Mouse (Mus musculus): ENCODE results near the gene Isg20l2. TPM values are rescaled to one million over a fixed set of nuclear protein-coding genes. Genes with fewer than 3 reads are reported as not detected.
A peak's percentile ranks its signal among the peaks of the same experiment; 100 is the strongest.

Gene Isg20l2
- polyA plus RNA-seq, 1 experiment from 2014 or later = 38.5 TPM

- in situ Hi-C loops (cut with MboI; ENCODE audit: low pct_unique_long_range_greater_than_20kb) = no loop called here
- peak; percentile 65 for ATAC-seq
- no peaks in the 10 kb centered on the region for H3K27me3 ChIP-seq
- TF ChIP-seq CTCF (IDR thresholded peaks at IDR 0.05) = no peak
- POLR2A ChIA-PET = interaction anchor here (1.2 to 6.8 kb wide), 4 partner anchors 10 to 35 kb away, joined by 3 to 96 read pairs (median 6); no protein-coding TSS in a partner anchor
- CTCF ChIA-PET = interaction anchor here (1.0 to 18.9 kb wide), 16 partner anchors 10 to 200 kb away, joined by 3 to 437 read pairs (median 6); no protein-coding TSS in a partner anchor
- DNase-seq (ENCODE audit: low read depth, low spot score) = no peak
Observed at GRCm38 (mm10) chr3:87970939-87971488, 40.9 kb downstream of the Isg20l2 start, which contains the start of gene Nes. TSS of gene Nes (plus strand) at chr3:87971078.

- ChIA-PET CTCF (interaction anchor here (1.0 to 18.9 kb wide), 11 partner anchors 11 to 201 kb away, joined by 3 to 437 read pairs (median 7); no protein-coding TSS in a partner anchor), POLR2A (interaction anchor here (1.2 to 6.8 kb wide), 3 partner anchors 12 to 36 kb away, joined by 3 to 96 read pairs (median 7); no protein-coding TSS in a partner anchor)
- no peaks in the 10 kb centered on the region for H3K27me3 ChIP-seq
- DNase-seq (ENCODE audit: low read depth, low spot score) (no peak), ATAC-seq (peak; percentile 17)
- no peak for TF ChIP-seq CTCF (IDR thresholded peaks at IDR 0.05)
- in situ Hi-C loops (cut with MboI; ENCODE audit: low pct_unique_long_range_greater_than_20kb) = no loop called here
Observed at GRCm38 (mm10) chr3:87971489-87972202, 41.5 kb downstream of the Isg20l2 start.

DNA sequence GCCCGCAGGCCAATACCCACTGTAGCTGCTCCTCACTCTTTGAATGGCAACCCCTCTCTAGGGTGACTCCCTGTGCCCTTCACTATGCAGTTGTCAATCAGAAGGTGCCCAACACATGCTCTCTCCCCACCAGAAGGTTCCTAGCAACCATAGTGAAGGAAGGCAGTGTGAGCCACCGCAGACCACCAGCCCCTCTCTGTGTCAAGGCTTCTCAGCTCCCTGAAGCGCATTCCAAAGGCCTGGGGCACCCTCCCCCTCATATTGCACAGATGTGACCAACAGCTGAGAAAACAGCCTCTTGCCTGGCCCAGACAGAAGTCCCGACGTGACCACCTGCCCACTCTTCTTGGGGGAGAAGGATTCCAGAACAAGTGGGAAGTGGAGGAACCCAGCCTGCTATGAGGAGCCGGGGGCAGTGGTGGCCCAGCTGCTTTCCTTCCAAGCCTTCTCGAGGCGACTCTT lies 42.1 kb downstream of the Isg20l2 start:
- H3K27me3 ChIP-seq = no peaks in the 10 kb centered on the region
- ChIA-PET POLR2A (interaction anchor here (6.8 kb wide), 1 partner anchor 12 kb away, joined by 96 read pairs; no protein-coding TSS in a partner anchor), CTCF (interaction anchor here (1.4 to 18.9 kb wide), 6 partner anchors 12 to 201 kb away, joined by 3 to 437 read pairs (median 22); no protein-coding TSS in a partner anchor)
- TF ChIP-seq CTCF (IDR thresholded peaks at IDR 0.05) = no peak
- DNase-seq (ENCODE audit: low read depth, low spot score) (no peak), ATAC-seq (no peak)
- in situ Hi-C loops (cut with MboI; ENCODE audit: low pct_unique_long_range_greater_than_20kb) = no loop called here

DNA sequence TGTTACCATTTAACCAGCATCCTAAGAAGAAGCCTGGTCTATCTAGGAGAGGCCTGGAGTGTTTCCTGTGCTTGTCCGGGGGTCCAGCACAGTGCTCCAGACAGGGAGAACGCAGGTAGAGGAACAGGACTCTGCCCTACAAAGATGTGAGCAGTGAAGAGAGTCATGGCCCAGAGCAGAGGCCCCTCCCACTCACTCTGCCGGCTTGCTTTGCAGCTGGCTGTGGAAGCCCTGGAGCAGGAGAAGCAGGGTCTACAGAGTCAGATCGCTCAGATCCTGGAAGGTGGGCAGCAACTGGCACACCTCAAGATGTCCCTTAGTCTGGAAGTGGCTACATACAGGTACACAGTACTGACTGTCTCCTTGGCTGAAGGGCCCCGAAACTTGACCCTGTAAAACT lies 42.7 kb downstream of the Isg20l2 start:
- H3K27me3 ChIP-seq = no peaks in the 10 kb centered on the region
- CTCF ChIA-PET = interaction anchor here (1.9 to 18.9 kb wide), 3 partner anchors 12 to 97 kb away, joined by 6 to 437 read pairs (median 63); no protein-coding TSS in a partner anchor
- no peak for TF ChIP-seq CTCF (IDR thresholded peaks at IDR 0.05)
- ATAC-seq = no peak
- no peak for DNase-seq (ENCODE audit: low read depth, low spot score)
- in situ Hi-C loops (cut with MboI; ENCODE audit: low pct_unique_long_range_greater_than_20kb) = no loop called here
- POLR2A ChIA-PET = interaction anchor here (6.8 kb wide), 1 partner anchor 11 kb away, joined by 96 read pairs; no protein-coding TSS in a partner anchor

DNA sequence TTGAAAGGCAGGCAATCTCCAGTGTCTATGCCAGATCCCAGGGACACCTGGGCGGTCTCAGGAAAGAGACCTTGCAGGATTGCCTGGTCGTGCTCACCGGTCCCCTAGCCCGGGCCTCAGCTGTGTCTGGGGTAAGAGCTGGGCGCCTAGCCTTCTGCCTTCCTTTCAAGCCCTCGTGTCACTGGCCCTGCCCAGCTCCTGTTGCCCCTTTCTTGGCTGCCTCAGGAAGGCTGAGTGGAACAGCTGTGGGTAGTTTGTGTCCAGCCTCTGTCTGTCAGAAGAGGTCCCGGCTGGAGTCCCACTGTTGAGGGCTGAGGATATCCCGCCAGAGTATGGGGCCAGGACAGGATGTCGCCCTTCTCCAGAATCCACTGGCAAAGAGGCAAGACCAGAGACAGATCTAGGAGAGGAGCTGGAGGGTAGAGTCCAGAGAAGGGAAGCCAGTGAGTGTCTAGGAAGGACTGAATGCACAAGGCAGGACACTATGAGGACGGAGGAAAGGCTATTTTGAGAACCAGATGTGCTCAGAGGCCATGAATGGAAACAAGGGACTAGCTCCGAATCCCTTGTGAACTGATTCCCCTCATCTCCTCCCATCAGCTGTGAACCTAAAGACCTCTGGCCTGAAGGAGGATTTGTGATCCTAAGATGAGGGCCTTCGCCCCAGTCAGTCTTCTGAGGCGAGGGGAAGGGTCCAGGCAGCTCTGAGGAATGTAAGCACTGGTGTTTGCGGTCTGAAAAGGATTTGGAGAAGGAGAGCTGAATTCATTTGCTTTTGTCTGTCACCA lies 43.7 kb downstream of the Isg20l2 start:
- no peak for DNase-seq (ENCODE audit: low read depth, low spot score)
- H3K27me3 ChIP-seq = no peaks in the 10 kb centered on the region
- no peak for TF ChIP-seq CTCF (IDR thresholded peaks at IDR 0.05)
- no peak for ATAC-seq
- in situ Hi-C loops (cut with MboI; ENCODE audit: low pct_unique_long_range_greater_than_20kb) = no loop called here
- CTCF ChIA-PET = interaction anchor here (0.9 to 18.9 kb wide), 3 partner anchors 13 to 38 kb away, joined by 3 to 437 read pairs (median 63); no protein-coding TSS in a partner anchor
- POLR2A ChIA-PET = interaction anchor here (6.8 kb wide), 1 partner anchor 10 kb away, joined by 96 read pairs; no protein-coding TSS in a partner anchor

DNA sequence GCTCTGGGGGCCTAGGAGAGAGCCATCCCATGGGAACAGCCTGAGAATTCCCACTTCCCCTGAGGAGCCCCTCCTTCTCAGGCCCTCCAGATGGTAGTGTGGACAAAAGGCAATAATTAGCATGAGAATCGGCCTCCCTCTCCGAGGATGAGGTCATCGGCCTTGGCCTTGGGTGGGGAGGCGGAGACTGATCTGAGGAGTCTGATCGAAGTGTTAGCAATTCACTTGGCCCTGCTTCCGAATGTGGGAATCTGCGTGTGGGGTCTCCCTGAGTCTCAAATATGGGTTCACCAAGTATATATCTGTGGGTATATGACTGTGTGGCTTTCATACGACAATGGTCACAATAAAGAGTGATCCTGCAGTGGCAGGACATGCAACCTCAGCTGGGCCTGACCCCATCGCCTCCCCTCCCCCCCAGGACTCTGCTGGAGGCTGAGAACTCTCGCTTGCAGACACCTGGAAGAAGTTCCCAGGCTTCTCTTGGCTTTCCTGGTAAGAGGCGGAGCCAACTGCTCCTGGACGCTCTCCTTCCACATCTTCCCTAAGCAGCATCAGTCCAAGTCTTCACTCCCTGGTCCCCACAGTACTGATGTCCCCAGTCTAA lies 44.4 kb downstream of the Isg20l2 start:
- no peak for DNase-seq (ENCODE audit: low read depth, low spot score)
- ChIA-PET CTCF (interaction anchor here (0.9 to 18.9 kb wide), 3 partner anchors 12 to 38 kb away, joined by 3 to 437 read pairs (median 63); no protein-coding TSS in a partner anchor), POLR2A (interaction anchor here (6.8 kb wide), 1 partner anchor 10 kb away, joined by 96 read pairs; no protein-coding TSS in a partner anchor)
- no peaks in the 10 kb centered on the region for H3K27me3 ChIP-seq
- in situ Hi-C loops (cut with MboI; ENCODE audit: low pct_unique_long_range_greater_than_20kb) = no loop called here
- ATAC-seq = no peak
- TF ChIP-seq CTCF (IDR thresholded peaks at IDR 0.05) = no peak

DNA sequence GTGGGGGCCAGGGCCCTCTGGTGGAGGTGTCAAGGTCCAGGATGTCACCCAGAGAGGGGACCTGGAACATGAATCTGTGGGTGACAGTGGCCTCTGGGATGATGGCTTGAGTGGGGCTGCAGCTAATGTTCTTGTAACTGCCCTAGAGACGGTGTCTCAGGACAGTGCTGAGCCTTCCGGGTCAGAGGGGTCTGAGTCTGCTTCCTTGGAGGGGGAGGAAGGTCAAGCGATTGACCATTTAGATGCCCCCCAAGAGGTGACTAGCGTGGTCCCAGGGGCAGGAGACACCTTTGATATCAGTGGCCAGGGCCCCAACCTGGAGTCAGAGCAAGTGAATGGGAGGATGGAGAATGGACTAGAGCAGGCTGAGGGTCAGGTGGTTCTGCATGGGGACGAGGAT lies 49.4 kb downstream of the Isg20l2 start:
- in situ Hi-C loops (cut with MboI; ENCODE audit: low pct_unique_long_range_greater_than_20kb) = no loop called here
- no peak for TF ChIP-seq CTCF (IDR thresholded peaks at IDR 0.05)

DNA sequence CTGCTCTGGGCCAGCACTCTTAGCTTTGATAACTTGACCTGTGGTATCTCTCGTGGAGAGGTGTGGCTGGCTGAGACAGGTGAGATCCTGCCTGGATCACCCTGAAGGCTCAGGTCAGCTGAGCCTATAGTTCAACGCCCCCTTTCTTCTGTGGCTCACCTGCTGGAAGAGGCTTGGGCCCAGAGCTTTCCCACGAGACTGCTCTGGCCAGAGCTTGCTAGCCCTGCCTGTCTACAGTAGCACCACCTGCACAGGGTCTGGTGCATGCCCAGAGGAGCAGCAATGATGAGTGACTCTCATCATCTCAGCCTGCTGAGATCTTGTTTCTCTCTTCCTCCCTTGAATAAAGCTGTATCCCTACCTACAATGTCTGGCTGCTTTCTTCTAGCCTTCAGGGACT lies 50.0 kb downstream of the Isg20l2 start:
- DNase-seq (ENCODE audit: low read depth, low spot score) (no peak), ATAC-seq (no peak)
- TF ChIP-seq CTCF (IDR thresholded peaks at IDR 0.05) = no peak
- POLR2A ChIA-PET = interaction anchor here (9.4 kb wide), 1 partner anchor 8 kb away, joined by 96 read pairs; the partner anchor contains the start of gene Nes
- H3K27me3 ChIP-seq = no peaks in the 10 kb centered on the region
- in situ Hi-C loops (cut with MboI; ENCODE audit: low pct_unique_long_range_greater_than_20kb) = no loop called here
- CTCF ChIA-PET = interaction anchor here (0.6 to 18.5 kb wide), 2 partner anchors 14 to 210 kb away, joined by 3 to 437 read pairs; partner anchors contain the start of gene Nes

More for the DNA sequence above, 49.4 kb downstream of the Isg20l2 start:
- ChIA-PET POLR2A (interaction anchor here (9.4 kb wide), 1 partner anchor 7 kb away, joined by 96 read pairs; the partner anchor contains the start of gene Nes), CTCF (interaction anchor here (18.5 kb wide), 1 partner anchor 13 kb away, joined by 437 read pairs; the partner anchor contains the start of gene Nes)
- no peaks in the 10 kb centered on the region for H3K27me3 ChIP-seq
- ATAC-seq = no peak
- no peak for DNase-seq (ENCODE audit: low read depth, low spot score)

DNA sequence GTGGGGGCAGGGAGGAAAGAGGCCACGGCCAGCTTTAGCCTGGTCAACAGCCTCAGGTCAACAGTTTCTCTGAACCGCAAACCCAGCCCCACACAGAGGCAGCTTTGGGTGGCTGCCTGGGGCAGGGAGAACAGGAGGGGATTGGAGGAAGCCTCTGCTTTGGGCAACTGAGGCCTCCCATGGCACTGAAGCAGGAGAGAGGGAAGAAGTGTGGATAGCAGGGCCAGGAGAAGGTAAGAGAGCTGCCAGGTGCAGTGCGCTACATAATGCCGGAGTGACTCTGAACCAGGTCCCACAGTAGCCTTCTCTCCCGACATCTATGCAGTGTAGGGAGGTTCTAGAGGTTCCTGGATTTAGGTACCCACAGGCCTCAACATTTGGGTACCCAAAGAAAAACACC lies 50.6 kb downstream of the Isg20l2 start:
- no peak for DNase-seq (ENCODE audit: low read depth, low spot score)
- no peaks in the 10 kb centered on the region for H3K27me3 ChIP-seq
- ChIA-PET CTCF (interaction anchor here (0.6 to 18.5 kb wide), 2 partner anchors 14 to 211 kb away, joined by 3 to 437 read pairs; partner anchors contain the start of gene Nes), POLR2A (interaction anchor here (1.0 to 9.4 kb wide), 2 partner anchors 8 to 41 kb away, joined by 3 to 96 read pairs; partner anchors contain the start of gene Nes)
- no peak for TF ChIP-seq CTCF (IDR thresholded peaks at IDR 0.05)
- no peak for ATAC-seq
- in situ Hi-C loops (cut with MboI; ENCODE audit: low pct_unique_long_range_greater_than_20kb) = no loop called here
